Mouse (Mus musculus): ENCODE measurements at regions not wholly inside any gene's neighbourhood (a gene's known extent, or its start where the extent isn't known, plus 50 kb on each side); places are given as distances from the start of the nearest gene placed in this dataset.
"Not testable (repeated sequence)": the region's sequence is repeated elsewhere in the genome, so short reads cannot be mapped to it uniquely, and the experiment has no call there.

- WGBS: 37% methylated on average over 11 of the region's 11 CpGs
- H3K27me3 ChIP-seq (ENCODE audit: control insufficient read depth, insufficient read depth, low read length); DNase-seq; H3K27ac ChIP-seq (ENCODE audit: insufficient read depth, low read length); H3K4me3 ChIP-seq (replicated peaks; ENCODE audit: insufficient read depth, low read depth, low read length); H3K4me1 ChIP-seq (ENCODE audit: control insufficient read depth, insufficient read depth, low read length): not testable (repeated sequence)
Measured at GRCm38 (mm10) chr5:3141841-3142240, 199.4 kb upstream of the Cdk6 start.

- not testable (repeated sequence) for H3K27ac ChIP-seq (ENCODE audit: insufficient read depth, low read length); H3K27me3 ChIP-seq (ENCODE audit: control insufficient read depth, insufficient read depth, low read length); H3K4me1 ChIP-seq (ENCODE audit: control insufficient read depth, insufficient read depth, low read length); H3K4me3 ChIP-seq (replicated peaks; ENCODE audit: insufficient read depth, low read depth, low read length); DNase-seq
- 29% methylated on average over 8 of the region's 11 CpGs for WGBS
Measured at GRCm38 (mm10) chr5:3146544-3147295, 194.6 kb upstream of the Cdk6 start.

- WGBS: 66% methylated on average over 5 of the region's 5 CpGs
- not testable (repeated sequence) for DNase-seq
Measured at GRCm38 (mm10) chr5:3149886-3150285, 191.4 kb upstream of the Cdk6 start.

GRCm38 (mm10) chr5:3150766-3151165 is 190.5 kb upstream of the Cdk6 start:
- H3K27me3 ChIP-seq (ENCODE audit: control insufficient read depth, insufficient read depth, low read length); H3K4me3 ChIP-seq (replicated peaks; ENCODE audit: insufficient read depth, low read depth, low read length); DNase-seq; H3K27ac ChIP-seq (ENCODE audit: insufficient read depth, low read length); H3K4me1 ChIP-seq (ENCODE audit: control insufficient read depth, insufficient read depth, low read length): not testable (repeated sequence)
- 42% methylated on average over 4 of the region's 4 CpGs for WGBS

More at GRCm38 (mm10) chr5:3149886-3150285, 191.4 kb upstream of the Cdk6 start:
- not testable (repeated sequence) for H3K4me3 ChIP-seq (replicated peaks; ENCODE audit: insufficient read depth, low read depth, low read length); H3K27me3 ChIP-seq (ENCODE audit: control insufficient read depth, insufficient read depth, low read length); H3K27ac ChIP-seq (ENCODE audit: insufficient read depth, low read length); H3K4me1 ChIP-seq (ENCODE audit: control insufficient read depth, insufficient read depth, low read length)

- H3K27me3 ChIP-seq (ENCODE audit: control insufficient read depth, insufficient read depth, low read length); H3K27ac ChIP-seq (ENCODE audit: insufficient read depth, low read length); H3K4me3 ChIP-seq (replicated peaks; ENCODE audit: insufficient read depth, low read depth, low read length); DNase-seq; H3K4me1 ChIP-seq (ENCODE audit: control insufficient read depth, insufficient read depth, low read length): not testable (repeated sequence)
- 19% methylated on average over 12 of the region's 12 CpGs for WGBS
Measured at GRCm38 (mm10) chr5:3151534-3152148, 189.6 kb upstream of the Cdk6 start.

GRCm38 (mm10) chr5:3152149-3152865 is 189.0 kb upstream of the Cdk6 start:
- not testable (repeated sequence) for H3K27ac ChIP-seq (ENCODE audit: insufficient read depth, low read length); H3K27me3 ChIP-seq (ENCODE audit: control insufficient read depth, insufficient read depth, low read length); H3K4me1 ChIP-seq (ENCODE audit: control insufficient read depth, insufficient read depth, low read length); H3K4me3 ChIP-seq (replicated peaks; ENCODE audit: insufficient read depth, low read depth, low read length)
- DNase-seq: peak; percentile 8 to 12
- WGBS: 18% methylated on average over 26 of the region's 26 CpGs

- H3K4me1 ChIP-seq (ENCODE audit: control insufficient read depth, insufficient read depth, low read length); DNase-seq; H3K4me3 ChIP-seq (replicated peaks; ENCODE audit: insufficient read depth, low read depth, low read length); H3K27me3 ChIP-seq (ENCODE audit: control insufficient read depth, insufficient read depth, low read length); H3K27ac ChIP-seq (ENCODE audit: insufficient read depth, low read length): not testable (repeated sequence)
- WGBS: 93% methylated on average over 2 of the region's 2 CpGs
Measured at GRCm38 (mm10) chr5:3165511-3165910, 175.8 kb upstream of the Cdk6 start.

- DNase-seq; H3K4me1 ChIP-seq (ENCODE audit: control insufficient read depth, insufficient read depth, low read length); H3K27me3 ChIP-seq (ENCODE audit: control insufficient read depth, insufficient read depth, low read length); H3K4me3 ChIP-seq (replicated peaks; ENCODE audit: insufficient read depth, low read depth, low read length); H3K27ac ChIP-seq (ENCODE audit: insufficient read depth, low read length): not testable (repeated sequence)
- WGBS: 82% methylated on average over 2 of the region's 2 CpGs
Measured at GRCm38 (mm10) chr5:3166496-3166895, 174.8 kb upstream of the Cdk6 start.

- 86% methylated on average over 13 of the region's 13 CpGs for WGBS
- H3K27me3 ChIP-seq (ENCODE audit: control insufficient read depth, insufficient read depth, low read length); H3K4me1 ChIP-seq (ENCODE audit: control insufficient read depth, insufficient read depth, low read length): not testable (repeated sequence)
Measured at GRCm38 (mm10) chr5:3193592-3193991, 147.7 kb upstream of the Cdk6 start.

More at GRCm38 (mm10) chr5:3193592-3193991, 147.7 kb upstream of the Cdk6 start:
- not testable (repeated sequence) for H3K27ac ChIP-seq (ENCODE audit: insufficient read depth, low read length); H3K4me3 ChIP-seq (replicated peaks; ENCODE audit: insufficient read depth, low read depth, low read length); DNase-seq
